Mouse (Mus musculus) lung, postnatal 0 days (tissue): ENCODE results near the gene Cep89. TPM values are rescaled to one million over a fixed set of nuclear protein-coding genes. Genes with fewer than 3 reads are reported as not detected.
A peak's percentile ranks its signal among the peaks of the same experiment; 100 is the strongest.

Source experiments
- ATAC-seq: fragments of 200-750 bp; cut with Nextera tagmentation; 2 replicates; pipeline ENCODE4 v1.8.0; 2017; ENCODE audit warnings: moderate library complexity
- DNase-seq: peaks from one replicate; pipeline ENCODE4 v3.0.0-alpha.2; 2016; ENCODE audit warnings: low spot score
- H3K27ac ChIP-seq: fragments of 300-500 bp; sonication (generic); 2 replicates; pipeline ENCODE4 v1.5.1; 2014; ENCODE audit warnings: antibody characterized with exemption, mild to moderate bottlenecking, low read length, mixed read lengths
- H3K27me3 ChIP-seq: fragments of 300-500 bp; sonication (generic); replicated peaks from 2 replicates; pipeline ENCODE4 v1.6.1; 2014; ENCODE audit warnings: low read length, mixed read lengths; ENCODE audit not compliant: insufficient read depth
- H3K36me3 ChIP-seq: fragments of 300-500 bp; sonication (generic); 2 replicates; pipeline ENCODE4 v1.6.1; 2014; ENCODE audit warnings: low read length, mixed read lengths; ENCODE audit not compliant: insufficient read depth
- H3K4me1 ChIP-seq: fragments of 300-500 bp; sonication (generic); 2 replicates; pipeline ENCODE4 v1.6.1; 2014; ENCODE audit warnings: antibody characterized with exemption, low read depth, low read length, mixed read lengths; ENCODE audit not compliant: insufficient read depth
- H3K4me2 ChIP-seq: fragments of 300-500 bp; sonication (generic); replicated peaks from 2 replicates; pipeline ENCODE4 v1.6.1; 2014; ENCODE audit warnings: low read depth, mild to moderate bottlenecking, low read length, moderate library complexity, mixed read lengths
- H3K4me3 ChIP-seq: fragments of 300-500 bp; sonication (generic); 2 replicates; pipeline ENCODE4 v1.5.1; 2014; ENCODE audit warnings: low read depth, low read length
- H3K9ac ChIP-seq: fragments of 300-500 bp; sonication (generic); replicated peaks from 2 replicates; pipeline ENCODE4 v1.6.1; 2014; ENCODE audit warnings: low read depth, mild to moderate bottlenecking
- H3K9me3 ChIP-seq: fragments of 300-500 bp; sonication (generic); 2 replicates; pipeline ENCODE4 v1.6.1; 2016; ENCODE audit warnings: low read length, mixed read lengths
- CTCF ChIP-seq: IDR thresholded peaks from 2 replicates; pipeline ENCODE4 v1.5.1; 2016; ENCODE audit warnings: antibody characterized with exemption, mild to moderate bottlenecking
- EP300 ChIP-seq: IDR thresholded peaks from 2 replicates; pipeline ENCODE4 v1.6.1; 2016; ENCODE audit warnings: antibody characterized with exemption, mild to moderate bottlenecking, control low read depth
- WGBS: fragments of 180-500 bp; shearing (Covaris S2); extraction: QIAGEN DNeasy Blood & Tissue Kit; methylation state at CpG from one replicate; pipeline ENCODE4 v1.1.7; 2014; 5-methylcytosine and 5-hydroxymethylcytosine counted together
- polyA plus RNA-seq: library from polyadenylated mRNA; unstranded; fragments of >200 nt; fragmentation: Nextera tagmentation; extraction: Ambion mirVana; gene quantifications from 2 replicates; pipeline ENCODE4 v1.2.1, GENCODE M21; 2015

Cep89 gene
- polyA plus RNA-seq, 1 experiment from 2014 or later = 10.7 TPM

- Histone ChIP-seq H3K4me2 (no peak overlapping the region), H3K9me3 (no peaks in the 10 kb centered on the region), H3K36me3 (peaks cover 19% of the 10 kb centered on the region; the same call in 1 of the 2 replicates), H3K4me1 (no peaks in the 10 kb centered on the region), H3K27me3 (no peaks in the 10 kb centered on the region), H3K27ac (no peak overlapping the region), H3K9ac (no peak overlapping the region), H3K4me3 (no peak overlapping the region)
- TF ChIP-seq CTCF = no peak
- no peak for TF ChIP-seq EP300
- WGBS = 85% methylated on average over 10 of the region's 10 CpGs
- ATAC-seq (no peak), DNase-seq (no peak)
These were observed 31.3 kb downstream of the Cep89 start for GRCm38 (mm10) chr7:35428146-35428545.

DNA sequence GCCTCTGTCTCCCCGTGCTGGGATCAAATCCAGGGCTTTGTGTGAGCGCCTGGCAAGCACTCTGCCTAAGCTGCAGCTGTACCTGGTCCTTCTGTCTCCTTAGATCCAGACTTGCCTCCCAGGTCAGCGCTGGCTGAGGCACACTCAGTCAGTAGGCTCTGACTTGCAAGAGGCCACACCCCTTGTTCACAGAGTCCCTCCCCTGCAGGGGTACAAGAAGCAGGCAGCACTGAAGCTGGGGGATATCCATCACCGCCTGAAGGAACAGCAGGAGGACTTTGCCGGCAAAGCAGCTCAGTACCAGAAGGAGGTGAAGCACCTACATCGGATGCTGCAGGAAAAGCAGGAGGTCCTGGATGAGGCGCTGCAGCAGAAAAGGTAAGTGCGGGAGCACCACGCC lies 38.4 kb downstream of the Cep89 start:
- H3K27ac ChIP-seq = no peak overlapping the region
- no peak overlapping the region for H3K4me3 ChIP-seq
- DNase-seq (no peak), ATAC-seq (no peak)
- H3K36me3 ChIP-seq = peaks cover 23% of the 10 kb centered on the region
- no peak overlapping the region for H3K9ac ChIP-seq
- TF ChIP-seq EP300 (no peak), CTCF (no peak)
- H3K4me2 ChIP-seq = no peak overlapping the region
- no peaks in the 10 kb centered on the region for H3K27me3 ChIP-seq
- H3K4me1 ChIP-seq = no peaks in the 10 kb centered on the region
- WGBS = 84% methylated on average over 9 of the region's 9 CpGs
- no peaks in the 10 kb centered on the region for H3K9me3 ChIP-seq

- Histone ChIP-seq H3K9ac (no peak overlapping the region), H3K9me3 (no peaks in the 10 kb centered on the region), H3K27ac (no peak overlapping the region), H3K27me3 (no peaks in the 10 kb centered on the region), H3K4me2 (no peak overlapping the region), H3K36me3 (no peaks in the 10 kb centered on the region), H3K4me3 (no peak overlapping the region), H3K4me1 (no peaks in the 10 kb centered on the region)
- ATAC-seq (no peak), DNase-seq (no peak)
- TF ChIP-seq EP300 = no peak
- no peak for TF ChIP-seq CTCF
- 24% methylated on average over 4 of the region's 4 CpGs for WGBS
These were observed 50.7 kb downstream of the Cep89 start for GRCm38 (mm10) chr7:35447501-35447900.

- H3K27ac ChIP-seq = no peak within 1 kb of the TSS
- DNase-seq (peak; percentile 11), ATAC-seq (no peak)
- no peak for TF ChIP-seq CTCF
- no peak for TF ChIP-seq EP300
- no peak within 1 kb of the TSS for H3K9ac ChIP-seq
- no peak within 1 kb of the TSS for H3K4me3 ChIP-seq
- H3K27me3 ChIP-seq = no peaks in the 10 kb centered on the region
- H3K4me2 ChIP-seq = no peak within 1 kb of the TSS
- H3K9me3 ChIP-seq = no peaks in the 10 kb centered on the region
- 23% methylated on average over 15 of the region's 15 CpGs for WGBS
- no peaks in the 10 kb centered on the region for H3K36me3 ChIP-seq
- H3K4me1 ChIP-seq = no peaks in the 10 kb centered on the region
These were observed 51.4 kb downstream of the Cep89 start, which contains the start of gene Slc7a9 for GRCm38 (mm10) chr7:35447996-35448846. Gene Slc7a9, plus strand, starts transcription at chr7:35448796.

GRCm38 (mm10) chr7:35448867-35449266 lies 52.0 kb downstream of the Cep89 start:
- Histone ChIP-seq H3K4me1 (no peaks in the 10 kb centered on the region), H3K4me3 (no peak overlapping the region), H3K36me3 (no peaks in the 10 kb centered on the region), H3K27me3 (no peaks in the 10 kb centered on the region), H3K9me3 (no peaks in the 10 kb centered on the region), H3K9ac (no peak overlapping the region), H3K27ac (no peak overlapping the region), H3K4me2 (no peak overlapping the region)
- WGBS = 50% methylated on average over 7 of the region's 7 CpGs
- ATAC-seq = no peak
- TF ChIP-seq EP300 (no peak), CTCF (no peak)
- no peak for DNase-seq

- H3K9me3 ChIP-seq = no peaks in the 10 kb centered on the region
- TF ChIP-seq EP300 = no peak
- DNase-seq = no peak
- WGBS = 79% methylated on average over 4 of the region's 4 CpGs
- H3K36me3 ChIP-seq = no peaks in the 10 kb centered on the region
- H3K4me3 ChIP-seq = no peak overlapping the region
- no peak for ATAC-seq
- no peaks in the 10 kb centered on the region for H3K27me3 ChIP-seq
- H3K4me1 ChIP-seq = no peaks in the 10 kb centered on the region
- no peak overlapping the region for H3K27ac ChIP-seq
- no peak overlapping the region for H3K9ac ChIP-seq
- H3K4me2 ChIP-seq = no peak overlapping the region
These were observed 59.4 kb downstream of the Cep89 start for GRCm38 (mm10) chr7:35456091-35456814.
